In genomic region chr8:89957486-89957885, GRCm38 (mm10) we compare ENCODE assay signal across 25 mouse cellular contexts.
DNase-seq lines count a peak whose midpoint lies in the region; ATAC-seq lines count a peak whose summit lies in the region.
"Had no signal": no experiment of that assay in that cellular context is flagged by ENCODE, and none has a peak within 500 bp of the region (broad histone marks: within the 10 kb centered on the region; RNA-seq: fewer than 3 reads in every experiment).

No protein-coding gene starts in this region.

- H3K4me3 ChIP-seq in heart, embryonic 13.5 days: no peak overlapping the region
- no peak overlapping the region for H3K4me3 ChIP-seq in midbrain, embryonic 11.5 days (ENCODE audit: low read depth, low read length)
- H3K4me3 ChIP-seq in midbrain, embryonic 16.5 days (ENCODE audit: low read depth, low read length): no peak overlapping the region
- H3K4me3 ChIP-seq: embryonic facial prominence, embryonic 13.5 days; embryonic facial prominence, embryonic 15.5 days; erythroblast, embryonic 14.5 days; forebrain, embryonic 10.5 days; forebrain, embryonic 12.5 days had no signal

- H3K9ac ChIP-seq in heart, embryonic 13.5 days: no peak overlapping the region
- no peak overlapping the region for H3K9ac ChIP-seq in midbrain, embryonic 11.5 days (ENCODE audit: low read length)
- H3K9ac ChIP-seq in midbrain, embryonic 16.5 days (ENCODE audit: low read depth, low read length): no peak overlapping the region
- H3K9ac ChIP-seq: embryonic facial prominence, embryonic 13.5 days; embryonic facial prominence, embryonic 15.5 days; forebrain, embryonic 12.5 days had no signal

- peak overlapping the region; percentile 81; the same call in 1 of the 2 replicates for H3K27ac ChIP-seq in heart, embryonic 13.5 days (replicated peaks)
- no peak overlapping the region for H3K27ac ChIP-seq in midbrain, embryonic 11.5 days (ENCODE audit: low read depth, low read length)
- H3K27ac ChIP-seq in midbrain, embryonic 16.5 days (ENCODE audit: low read length): no peak overlapping the region
- H3K27ac ChIP-seq: embryonic facial prominence, embryonic 13.5 days; embryonic facial prominence, embryonic 15.5 days; forebrain, embryonic 12.5 days had no signal

- no peak for DNase-seq in heart, adult 9 months (ENCODE audit: low spot score in 2 of 2)
- DNase-seq in midbrain, embryonic 11.5 days (ENCODE audit: low spot score, missing footprints): peak; percentile 80
- DNase-seq in embryo, embryonic 11 days: no peak
- DNase-seq: adrenal gland, adult 8-10 months; adrenal gland, postnatal 14 days; adrenal gland, postnatal 36 days; B cell, adult 2 months; cerebellum, adult 11-12 months; cerebellum, adult 2 months; cerebellum, adult 9-10 months; cerebellum, postnatal 10 days; cerebellum, postnatal 25 days had no signal

- H3K4me1 ChIP-seq in heart, embryonic 13.5 days: peaks cover 17% of the 10 kb centered on the region
- H3K4me1 ChIP-seq in midbrain, embryonic 11.5 days (ENCODE audit: control insufficient read depth, insufficient read depth, low read length): peaks cover 14% of the 10 kb centered on the region
- H3K4me1 ChIP-seq in midbrain, embryonic 16.5 days (ENCODE audit: control insufficient read depth, insufficient read depth, low read length): peaks cover 4% of the 10 kb centered on the region; the same call in 1 of the 2 replicates
- H3K4me1 ChIP-seq: embryonic facial prominence, embryonic 13.5 days; embryonic facial prominence, embryonic 15.5 days had no signal

- H3K4me2 ChIP-seq in heart, embryonic 13.5 days: no peak overlapping the region
- H3K4me2 ChIP-seq in midbrain, embryonic 11.5 days: no peak overlapping the region
- no peak overlapping the region for H3K4me2 ChIP-seq in midbrain, embryonic 16.5 days (ENCODE audit: low read length)
- H3K4me2 ChIP-seq: embryonic facial prominence, embryonic 13.5 days; embryonic facial prominence, embryonic 15.5 days; forebrain, embryonic 12.5 days had no signal

- H3K27me3 ChIP-seq in heart, embryonic 13.5 days (replicated peaks): no peaks in the 10 kb centered on the region
- H3K27me3 ChIP-seq in midbrain, embryonic 11.5 days (ENCODE audit: control insufficient read depth, insufficient read depth, low read length): no peaks in the 10 kb centered on the region
- H3K27me3 ChIP-seq in midbrain, embryonic 16.5 days (ENCODE audit: control insufficient read depth, insufficient read depth, low read depth, low read length): no peaks in the 10 kb centered on the region
- H3K27me3 ChIP-seq: CH12.LX; embryonic facial prominence, embryonic 13.5 days; embryonic facial prominence, embryonic 15.5 days; forebrain, embryonic 12.5 days had no signal

- peaks cover 8% of the 10 kb centered on the region; the same call in 1 of the 2 replicates for H3K9me3 ChIP-seq in heart, embryonic 13.5 days
- H3K9me3 ChIP-seq in midbrain, embryonic 11.5 days (ENCODE audit: control insufficient read depth, low read length): no peaks in the 10 kb centered on the region
- no peaks in the 10 kb centered on the region for H3K9me3 ChIP-seq in midbrain, embryonic 16.5 days (replicated peaks; ENCODE audit: control insufficient read depth, low read length, poor library complexity, severe bottlenecking)
- H3K9me3 ChIP-seq: embryonic facial prominence, embryonic 13.5 days; embryonic facial prominence, embryonic 15.5 days; forebrain, embryonic 10.5 days; forebrain, embryonic 12.5 days had no signal

- no peaks in the 10 kb centered on the region for H3K36me3 ChIP-seq in heart, embryonic 13.5 days
- H3K36me3 ChIP-seq in midbrain, embryonic 11.5 days (ENCODE audit: control insufficient read depth, insufficient read depth, low read length): no peaks in the 10 kb centered on the region
- H3K36me3 ChIP-seq in midbrain, embryonic 16.5 days (ENCODE audit: control insufficient read depth, insufficient read depth, low read length): no peaks in the 10 kb centered on the region
- H3K36me3 ChIP-seq: embryonic facial prominence, embryonic 13.5 days; embryonic facial prominence, embryonic 15.5 days; forebrain, embryonic 10.5 days; forebrain, embryonic 12.5 days; G1E had no signal

- no peak for ATAC-seq in heart, embryonic 13.5 days (ENCODE audit: extremely low read depth, insufficient number of reproducible peaks, low FRiP score, low TSS enrichment)
- no peak for ATAC-seq in midbrain, embryonic 11.5 days (ENCODE audit: low FRiP score)
- no peak for ATAC-seq in midbrain, embryonic 16.5 days
- ATAC-seq: activated CD4-positive, CD25-positive, alpha-beta regulatory T cell, adult 4 months; CD4-positive, CD25-positive, alpha-beta regulatory T cell, adult 4 months; forebrain, embryonic 14.5 days; forebrain, embryonic 16.5 days had no signal
